Mouse (Mus musculus): ENCODE measurements around the gene Dop1b. TPM values are rescaled to one million over a fixed set of nuclear protein-coding genes. Genes with fewer than 3 reads are reported as not detected.

Dop1b gene
- total RNA-seq, 2 experiments from 2014 or later: 90.5 to 103 TPM

Other genes with a start within 250 kb of the Dop1b start
- gene Setd4, start 107.8 kb upstream of the Dop1b start, total RNA-seq (2021): 10 to 100 TPM in 1 of 2 experiments, 1 to 10 TPM in 1; 8.9 to 11.9 TPM
- 10 to 100 TPM; 65.7 to 67.0 TPM for gene Cbr1, start 106.1 kb upstream of the Dop1b start, total RNA-seq (2021)
- 1 to 10 TPM; 3.1 to 3.9 TPM for gene Gm5678, start 83.8 kb upstream of the Dop1b start, total RNA-seq (2021)
- 10 to 100 TPM; 14.5 to 15.9 TPM for gene Cbr3, start 28.7 kb upstream of the Dop1b start, total RNA-seq (2021)
- gene Morc3, start 120.2 kb downstream of the Dop1b start, total RNA-seq (2021): 10 to 100 TPM; 21.6 to 33.0 TPM
- gene Chaf1b, start 172.0 kb downstream of the Dop1b start, total RNA-seq (2021): 1 to 10 TPM in 1 of 2 experiments, under 1 TPM in 1; 0.84 to 1.6 TPM